ENCODE assay signal across 11 mouse cellular contexts in the genomic region with DNA sequence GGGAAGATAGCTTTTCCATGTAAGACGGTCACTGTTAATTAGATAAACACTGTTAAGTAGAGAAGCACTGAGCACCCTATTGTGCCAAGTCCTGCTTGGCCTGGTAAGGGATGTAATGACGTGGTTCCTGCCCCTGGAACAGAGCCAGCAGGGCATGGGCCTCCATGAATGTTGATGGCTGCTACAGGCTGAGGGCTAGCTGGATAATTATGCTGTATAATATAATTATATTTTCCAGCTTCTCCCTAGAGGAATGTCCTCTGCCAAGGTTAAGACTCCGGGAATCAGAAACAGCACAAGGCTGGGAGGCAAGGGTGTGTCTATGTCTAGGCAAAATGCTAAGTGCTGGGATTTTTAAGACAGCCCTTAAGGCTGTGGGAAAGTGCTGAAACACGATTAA. TPM values are rescaled to one million over a fixed set of nuclear protein-coding genes. Genes with fewer than 3 reads are reported as not detected.
DNase-seq lines count a peak whose midpoint lies in the region; ATAC-seq lines count a peak whose summit lies in the region.
"Had no signal": no experiment of that assay in that cellular context is flagged by ENCODE, and none has a peak within 500 bp of the region (broad histone marks: within the 10 kb centered on the region; RNA-seq: fewer than 3 reads in every experiment).

No protein-coding gene starts in this region.

- no peak overlapping the region for H3K27ac ChIP-seq in heart, embryonic 11.5 days (ENCODE audit: low read depth, low read length)
- H3K27ac ChIP-seq in neural tube, embryonic 14.5 days (ENCODE audit: low read depth, low read length) = no peak overlapping the region
- H3K27ac ChIP-seq in stomach, embryonic 14.5 days (ENCODE audit: low read length) = no peak overlapping the region
- H3K27ac ChIP-seq: embryonic facial prominence, embryonic 13.5 days; midbrain, embryonic 12.5 days had no signal

- no peaks in the 10 kb centered on the region for H3K27me3 ChIP-seq in heart, embryonic 11.5 days (ENCODE audit: control insufficient read depth, insufficient read depth, low read length)
- no peaks in the 10 kb centered on the region for H3K27me3 ChIP-seq in neural tube, embryonic 14.5 days (ENCODE audit: control insufficient read depth, insufficient read depth, low read length)
- H3K27me3 ChIP-seq in stomach, embryonic 14.5 days (ENCODE audit: control insufficient read depth, insufficient read depth, low read length) = no peaks in the 10 kb centered on the region
- H3K27me3 ChIP-seq: embryonic facial prominence, embryonic 13.5 days; midbrain, embryonic 12.5 days had no signal

- peaks cover 3% of the 10 kb centered on the region; the same call in 1 of the 2 replicates for H3K36me3 ChIP-seq in heart, embryonic 11.5 days (ENCODE audit: control insufficient read depth, insufficient read depth, low read length)
- peaks cover 17% of the 10 kb centered on the region for H3K36me3 ChIP-seq in neural tube, embryonic 14.5 days (ENCODE audit: control insufficient read depth, insufficient read depth, low read length)
- peaks cover 25% of the 10 kb centered on the region for H3K36me3 ChIP-seq in stomach, embryonic 14.5 days (ENCODE audit: control insufficient read depth, insufficient read depth, low read length)

- ATAC-seq in heart, embryonic 11.5 days (replicated peaks; ENCODE audit: insufficient number of reproducible peaks, low FRiP score, low TSS enrichment) = no peak
- peak; percentile 63; the same call in 1 of the 2 replicates for ATAC-seq in neural tube, embryonic 14.5 days (ENCODE audit: low read depth)
- ATAC-seq in stomach, embryonic 14.5 days (ENCODE audit: insufficient number of reproducible peaks, insufficient read depth, low FRiP score, low read depth) = peak; percentile 33; the same call in 1 of the 2 replicates
- ATAC-seq: liver, postnatal 0 days had no signal

- H3K4me3 ChIP-seq in heart, embryonic 11.5 days (ENCODE audit: low read depth, low read length) = no peak overlapping the region
- no peak overlapping the region for H3K4me3 ChIP-seq in neural tube, embryonic 14.5 days (ENCODE audit: low read depth, low read length)
- H3K4me3 ChIP-seq in stomach, embryonic 14.5 days (ENCODE audit: low read depth, low read length) = no peak overlapping the region
- H3K4me3 ChIP-seq: embryonic facial prominence, embryonic 13.5 days; midbrain, embryonic 12.5 days had no signal

- WGBS in heart, embryonic 11.5 days (ENCODE audit: insufficient replicate concordance) = 79% methylated on average over 4 of the region's 4 CpGs
- WGBS in neural tube, embryonic 14.5 days = 60% methylated on average over 4 of the region's 4 CpGs
- 77% methylated on average over 4 of the region's 4 CpGs for whole genome bisulfite sequencing in stomach, embryonic 14.5 days

- H3K4me1 ChIP-seq in heart, embryonic 11.5 days (ENCODE audit: control insufficient read depth, insufficient read depth, low read length) = no peaks in the 10 kb centered on the region
- H3K4me1 ChIP-seq in neural tube, embryonic 14.5 days (ENCODE audit: control insufficient read depth, insufficient read depth, low read length) = no peaks in the 10 kb centered on the region
- no peaks in the 10 kb centered on the region for H3K4me1 ChIP-seq in stomach, embryonic 14.5 days (ENCODE audit: control insufficient read depth, insufficient read depth, low read length)
- H3K4me1 ChIP-seq: midbrain, embryonic 12.5 days had no signal

- H3K4me2 ChIP-seq in heart, embryonic 11.5 days = no peak overlapping the region
- H3K4me2 ChIP-seq in neural tube, embryonic 14.5 days (ENCODE audit: low read depth, low read length) = no peak overlapping the region
- no peak overlapping the region for H3K4me2 ChIP-seq in stomach, embryonic 14.5 days (replicated peaks; ENCODE audit: low read depth, low read length)
- H3K4me2 ChIP-seq: embryonic facial prominence, embryonic 13.5 days; midbrain, embryonic 12.5 days had no signal

- no peaks in the 10 kb centered on the region for H3K9me3 ChIP-seq in heart, embryonic 11.5 days (replicated peaks; ENCODE audit: control insufficient read depth, low read length)
- no peaks in the 10 kb centered on the region for H3K9me3 ChIP-seq in neural tube, embryonic 14.5 days (ENCODE audit: control insufficient read depth, low read length)
- no peaks in the 10 kb centered on the region for H3K9me3 ChIP-seq in stomach, embryonic 14.5 days (ENCODE audit: control insufficient read depth, low read depth, low read length)
- H3K9me3 ChIP-seq: embryonic facial prominence, embryonic 13.5 days; midbrain, embryonic 12.5 days had no signal

- no peak overlapping the region for H3K9ac ChIP-seq in heart, embryonic 11.5 days (ENCODE audit: low read depth, low read length)
- no peak overlapping the region for H3K9ac ChIP-seq in neural tube, embryonic 14.5 days (replicated peaks; ENCODE audit: low read depth, low read length)
- H3K9ac ChIP-seq in stomach, embryonic 14.5 days (replicated peaks; ENCODE audit: low read depth, low read length) = no peak overlapping the region
- H3K9ac ChIP-seq: embryonic facial prominence, embryonic 13.5 days; liver, postnatal 0 days; midbrain, embryonic 12.5 days had no signal

- peak; percentile 35 for DNase-seq in heart, postnatal 4 days
- no peak for DNase-seq in neural tube, embryonic 10.5 days (ENCODE audit: extremely low spot score, low spot score)
- DNase-seq in gastrocnemius, postnatal 25 days = peak; percentile 25
- no peak for DNase-seq in embryo, embryonic 10.5 days (ENCODE audit: low spot score)
- DNase-seq: cerebellum, adult 11 months; liver, postnatal 0 days had no signal

RNA-seq across cellular contexts. Expression of gene Fam151b, which starts 7.0 kb away (rescaled TPM):
- total RNA-seq in heart, postnatal 4 days (2021) = 1 to 10 TPM; 2.6 to 3.4 TPM
- polyA plus RNA-seq in heart, embryonic 11.5 days (2014; fragmentation: Nextera tagmentation; extraction: Ambion mirVana) = 0.32 TPM in 1 of 2 replicates, not detected in the other
- 0.22 and 0.47 TPM in 2 replicates for polyA plus RNA-seq in neural tube, embryonic 14.5 days (2014; fragmentation: Nextera tagmentation; extraction: Ambion mirVana)
- total RNA-seq in gastrocnemius, postnatal 25 days (2021) = 1 to 10 TPM; 2.0 to 2.4 TPM
- polyA plus RNA-seq in stomach, embryonic 14.5 days (2014; fragmentation: Nextera tagmentation; extraction: Ambion mirVana) = 0.42 and 0.45 TPM in 2 replicates

RNA-seq across cellular contexts. Expression of gene Zfyve16, which starts 39.9 kb away (rescaled TPM):
- 10 to 100 TPM; 19.2 to 20.3 TPM for total RNA-seq in heart, postnatal 4 days (2021)
- polyA plus RNA-seq in heart, embryonic 11.5 days (2014; fragmentation: Nextera tagmentation; extraction: Ambion mirVana) = 11.1 and 13.7 TPM in 2 replicates
- polyA plus RNA-seq in neural tube, embryonic 14.5 days (2014; fragmentation: Nextera tagmentation; extraction: Ambion mirVana) = 13.7 and 16.8 TPM in 2 replicates
- total RNA-seq in gastrocnemius, postnatal 25 days (2021) = 1 to 10 TPM; 8.6 to 8.7 TPM
- polyA plus RNA-seq in stomach, embryonic 14.5 days (2014; fragmentation: Nextera tagmentation; extraction: Ambion mirVana) = 14.6 TPM in 2 replicates

Comparison
In these comparisons a context has a peak if more than half of its experiments do, and no peak if none do; other contexts are left out.
1. DNase-seq: peak in heart, postnatal 4 days (single experiment) and gastrocnemius, postnatal 25 days (single experiment); none in neural tube, embryonic 10.5 days (single experiment) and embryo, embryonic 10.5 days (single experiment).